Mouse (Mus musculus) heart, postnatal 25 days (tissue): ENCODE data around the gene Inca1. TPM values are rescaled to one million over a fixed set of nuclear protein-coding genes. Genes with fewer than 3 reads are reported as not detected.

Source experiments
- DNase-seq: peaks from one replicate; pipeline ENCODE4 v3.0.0; 2022; ENCODE audit warnings: low spot score
- intact Hi-C: fragments of 180-260 bp; cut with DNase I; formaldehyde crosslinking; loops from one replicate; pipeline ENCODE4 v1.15.1; 2025
- total RNA-seq, 2 experiments: library from RNA; stranded (reverse); gene quantifications; 2 replicates each; pipeline ENCODE4 v1.2.3; 2021

Inca1 gene
- total RNA-seq, 2 experiments from 2014 or later: 6.4 to 8.1 TPM

- intact Hi-C loops: loop anchor here (2.0 kb wide), 1 partner anchor 56 kb away; the partner anchor contains the start of genes Rnf167 and Slc25a11
- peak; percentile 66 for DNase-seq
Observed at GRCm38 (mm10) chr11:70702781-70703180, 2.8 kb upstream of the Inca1 start.

- intact Hi-C loops: loop anchor here (2.0 kb wide), 1 partner anchor 55 kb away; the partner anchor contains the start of genes Rnf167 and Slc25a11
- no peak for DNase-seq
Observed at GRCm38 (mm10) chr11:70701984-70702733, 2.2 kb upstream of the Inca1 start.

- intact Hi-C loops: no loop called here
Observed at GRCm38 (mm10) chr11:70701221-70701955, 1.4 kb upstream of the Inca1 start.

GRCm38 (mm10) chr11:70700613-70701012 is 658 bp upstream of the Inca1 start:
- intact Hi-C loops: no loop called here
- peak; percentile 69 for DNase-seq

More at GRCm38 (mm10) chr11:70701221-70701955, 1.4 kb upstream of the Inca1 start:
- DNase-seq: no peak

- no peak for DNase-seq
- intact Hi-C loops: no loop called here
Observed at GRCm38 (mm10) chr11:70699051-70699450, 904 bp downstream of the Inca1 start.

GRCm38 (mm10) chr11:70697376-70697775 is 2.6 kb downstream of the Inca1 start:
- no peak for DNase-seq
- intact Hi-C loops: no loop called here

- DNase-seq: no peak
- intact Hi-C loops: no loop called here
Observed at GRCm38 (mm10) chr11:70693504-70693903, 6.5 kb downstream of the Inca1 start.

GRCm38 (mm10) chr11:70689578-70689977 is 10.4 kb downstream of the Inca1 start:
- no peak for DNase-seq
- intact Hi-C loops: loop anchor here (5.0 kb wide), 1 partner anchor 68 kb away; no protein-coding TSS in a partner anchor

GRCm38 (mm10) chr11:70688372-70688771 is 11.6 kb downstream of the Inca1 start:
- intact Hi-C loops: loop anchor here (5.0 kb wide), 1 partner anchor 69 kb away; no protein-coding TSS in a partner anchor
- no peak for DNase-seq

GRCm38 (mm10) chr11:70687601-70688199 is 12.3 kb downstream of the Inca1 start, which contains the start of gene Camta2:
Camta2 (minus strand) TSS chr11:70688105.
- intact Hi-C loops: loop anchor here (5.0 kb wide), 1 partner anchor 70 kb away; no protein-coding TSS in a partner anchor
- DNase-seq: peak; percentile 88

- DNase-seq: no peak
- intact Hi-C loops: loop anchor here (5.0 kb wide), 1 partner anchor 70 kb away; no protein-coding TSS in a partner anchor
Observed at GRCm38 (mm10) chr11:70686901-70687566, 12.9 kb downstream of the Inca1 start.

GRCm38 (mm10) chr11:70683640-70684039 is 16.3 kb downstream of the Inca1 start:
- DNase-seq: no peak
- intact Hi-C loops: no loop called here

- intact Hi-C loops: loop anchor here (1.0 kb wide), 1 partner anchor 37 kb away; no protein-coding TSS in a partner anchor
- no peak for DNase-seq
Observed at GRCm38 (mm10) chr11:70681897-70682581, 17.9 kb downstream of the Inca1 start.

GRCm38 (mm10) chr11:70681170-70681569 is 18.8 kb downstream of the Inca1 start:
- intact Hi-C loops: no loop called here
- no peak for DNase-seq

GRCm38 (mm10) chr11:70679894-70680293 is 20.1 kb downstream of the Inca1 start:
- intact Hi-C loops: no loop called here
- DNase-seq: no peak

- intact Hi-C loops: no loop called here
Observed at GRCm38 (mm10) chr11:70679361-70679760, 20.6 kb downstream of the Inca1 start.

GRCm38 (mm10) chr11:70678576-70678975 is 21.4 kb downstream of the Inca1 start:
- no peak for DNase-seq
- intact Hi-C loops: no loop called here

More at GRCm38 (mm10) chr11:70679361-70679760, 20.6 kb downstream of the Inca1 start:
- DNase-seq: no peak

GRCm38 (mm10) chr11:70678092-70678491 is 21.9 kb downstream of the Inca1 start:
- intact Hi-C loops: no loop called here
- DNase-seq: no peak

GRCm38 (mm10) chr11:70674501-70674900 is 25.5 kb downstream of the Inca1 start:
- DNase-seq: no peak
- intact Hi-C loops: no loop called here
